Mouse (Mus musculus): ENCODE measurements at regions not wholly inside any gene's neighbourhood (a gene's known extent, or its start where the extent isn't known, plus 50 kb on each side); places are given as distances from the start of the nearest gene placed in this dataset.

GRCm38 (mm10) chr8:98403645-98404032 is 1012.6 kb downstream of the Cdh8 start:
- DNase-seq: no peak

- DNase-seq: peak; percentile 23
These were observed 1013.2 kb downstream of the Cdh8 start for GRCm38 (mm10) chr8:98402852-98403644.

- no peak for DNase-seq
These were observed 1034.5 kb downstream of the Cdh8 start for GRCm38 (mm10) chr8:98381815-98382214.

- no peak for DNase-seq
These were observed 1035.9 kb downstream of the Cdh8 start for GRCm38 (mm10) chr8:98380387-98380786.

- DNase-seq: no peak
These were observed 1038.5 kb downstream of the Cdh8 start for GRCm38 (mm10) chr8:98377743-98378142.

GRCm38 (mm10) chr8:98372711-98373420 is 1043.4 kb downstream of the Cdh8 start:
- no peak for DNase-seq

- no peak for DNase-seq
These were observed 1050.7 kb downstream of the Cdh8 start for GRCm38 (mm10) chr8:98365378-98366095.

- no peak for DNase-seq
These were observed 1079.0 kb downstream of the Cdh8 start for GRCm38 (mm10) chr8:98337279-98337678.

- DNase-seq: no peak
These were observed 1106.8 kb downstream of the Cdh8 start for GRCm38 (mm10) chr8:98309405-98309990.

GRCm38 (mm10) chr8:98294975-98295374 is 1121.3 kb downstream of the Cdh8 start:
- no peak for DNase-seq

- no peak for DNase-seq
These were observed 1156.0 kb downstream of the Cdh8 start for GRCm38 (mm10) chr8:98260281-98260680.

- DNase-seq: no peak
These were observed 1172.8 kb downstream of the Cdh8 start for GRCm38 (mm10) chr8:98243328-98243926.

GRCm38 (mm10) chr8:98214019-98214418 is 1202.3 kb downstream of the Cdh8 start:
- DNase-seq: no peak

Measured in cerebellum, adult 9-10 months (tissue).